Mouse (Mus musculus): Measurements from ENCODE around the gene Acad10. TPM values are rescaled to one million over a fixed set of nuclear protein-coding genes. Genes with fewer than 3 reads are reported as not detected.
A peak's percentile ranks its signal among the peaks of the same experiment; 100 is the strongest.

Acad10 gene
- total and polyA plus RNA-seq, 3 experiments = 2.1 to 4.2 (median 2.7) TPM

DNA sequence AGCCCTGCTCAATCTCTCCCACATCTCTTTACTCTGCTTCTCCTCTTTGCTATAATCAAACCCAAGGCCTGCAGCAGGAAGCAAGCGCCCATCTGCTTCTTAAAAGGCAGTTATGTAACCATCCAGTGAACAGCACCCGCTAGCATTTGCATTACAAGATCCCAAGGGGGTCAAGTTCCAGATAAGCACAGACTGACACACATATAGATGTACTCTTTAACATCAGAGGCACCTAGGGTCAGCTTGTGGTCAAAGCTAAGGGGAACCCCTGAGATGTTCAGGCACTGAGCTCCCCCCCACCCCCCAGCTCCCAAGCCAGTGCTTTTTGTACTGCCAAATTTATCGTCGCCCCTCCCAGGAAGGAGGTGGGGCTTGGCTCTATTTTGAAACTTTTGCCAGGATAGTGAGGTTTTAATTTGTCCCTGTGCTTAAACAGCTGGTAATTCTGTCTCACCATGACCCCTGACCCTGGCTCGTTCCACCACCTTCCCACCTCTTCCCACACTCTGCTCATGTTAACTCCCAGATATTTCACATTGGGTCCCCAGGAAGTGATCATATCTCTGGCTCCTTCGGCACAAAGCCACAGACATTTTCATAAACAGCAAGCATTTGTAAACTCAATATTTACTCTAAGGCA is 73.8 kb downstream of the Acad10 start:
- Histone ChIP-seq H3K9me3 (replicated peaks; ENCODE audit: low read length) (no peaks in the 10 kb centered on the region), H3K4me3 (replicated peaks in 1 of 3; ENCODE audit: low read depth in 2 of 3, low read length in 2 of 3, poor library complexity in 1 of 3) (no peak overlapping the region), H3K9ac (ENCODE audit: insufficient read depth, low read depth) (no peak overlapping the region), H3K27me3 (replicated peaks) (no peaks in the 10 kb centered on the region), H3K4me1 (ENCODE audit: control insufficient read depth in 1 of 2, insufficient read depth in 2 of 2) (peaks cover 23 to 59% of the 10 kb centered on the region in 2 experiments), H3K36me3 (replicated peaks in 1 of 2; ENCODE audit: control insufficient read depth in 1 of 2, insufficient read depth in 1 of 2, low read length in 1 of 2) (peaks cover 0 to 14% of the 10 kb centered on the region in 2 experiments), H3K4me2 (ENCODE audit: insufficient read depth, low read depth, poor library complexity, severe bottlenecking) (peak overlapping the region; percentile 42), H3K27ac (ENCODE audit: insufficient read depth, low read depth) (no peak overlapping the region), H3K79me2 (replicated peaks; ENCODE audit: control insufficient read depth, extremely low read depth, insufficient read depth, poor library complexity, severe bottlenecking) (no peaks in the 10 kb centered on the region)
- dilution Hi-C loops (cut with MboI; ENCODE audit: extremely low pct_ligation_motif_present, extremely low pct_unique_long_range_greater_than_20kb, low sequenced_read_pairs) = no loop called here
- TF ChIP-seq NRF1 (IDR thresholded peaks at IDR 0.05; ENCODE audit: low read depth, low read length) = no peak
- TF ChIP-seq POLR2AphosphoS2 (IDR thresholded peaks at IDR 0.05; ENCODE audit: low read depth, low read length) = no peak
- TF ChIP-seq IRF4 (IDR thresholded peaks at IDR 0.05; ENCODE audit: low read depth, low read length) = 0 out of 2 replicates have a peak, but pooled peaks have one; percentile 30
- no peak; the same call in 1 of the 2 replicates for TF ChIP-seq TCF12 (IDR thresholded peaks at IDR 0.05; ENCODE audit: low read depth, low read length)
- peak; percentile 72 for TF ChIP-seq BHLHE40 (IDR thresholded peaks at IDR 0.05; ENCODE audit: low read depth, low read length)
- TF ChIP-seq NELFE (IDR thresholded peaks at IDR 0.05; ENCODE audit: low read depth, low read length) = no peak
- no peak for TF ChIP-seq MXI1 (IDR thresholded peaks at IDR 0.05; ENCODE audit: low read depth, low read length)
- TF ChIP-seq ETS1 (conservative IDR thresholded peaks at IDR 0.05; ENCODE audit: low read depth, low read length) = peak; percentile 81
- peak; percentile 75 for TF ChIP-seq MEF2A (IDR thresholded peaks at IDR 0.05; ENCODE audit: borderline replicate concordance, low read depth, low read length)
- peak; percentile 61; the same call in 1 of the 2 replicates for TF ChIP-seq MAZ (IDR thresholded peaks at IDR 0.05; ENCODE audit: low read depth, low read length)
- peak; percentile 82 for DNase-seq (ENCODE audit: extremely low read depth)
- in situ Hi-C loops (cut with MboI; ENCODE audit: low pct_ligation_motif_present, low pct_unique_long_range_greater_than_20kb, low sequenced_read_pairs) = loop anchor here (5.0 kb wide), 1 partner anchor 34 kb away; no protein-coding TSS in a partner anchor

DNA sequence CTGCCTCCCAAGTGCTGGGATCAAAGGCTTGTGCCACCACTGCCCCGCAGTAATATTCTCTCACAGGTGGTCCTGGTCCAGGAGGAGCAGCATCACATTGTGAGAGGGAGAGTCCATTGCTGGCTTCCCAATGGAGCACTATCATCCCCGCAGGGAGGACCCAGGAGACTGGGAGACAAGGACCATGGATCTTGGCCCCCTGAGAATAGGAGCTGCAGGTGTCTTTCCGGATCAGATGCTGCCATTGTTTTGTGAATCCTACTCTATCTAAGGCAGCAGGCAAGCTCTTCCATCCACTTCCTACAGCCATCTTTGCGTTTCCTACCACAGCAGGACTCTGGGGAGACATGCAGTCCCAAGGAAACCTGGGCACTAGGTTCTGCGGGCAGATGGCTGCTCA is 74.6 kb downstream of the Acad10 start:
- H3K79me2 ChIP-seq (replicated peaks; ENCODE audit: control insufficient read depth, extremely low read depth, insufficient read depth, poor library complexity, severe bottlenecking) = no peaks in the 10 kb centered on the region
- H3K27ac ChIP-seq (ENCODE audit: insufficient read depth, low read depth) = no peak overlapping the region
- in situ Hi-C loops (cut with MboI; ENCODE audit: low pct_ligation_motif_present, low pct_unique_long_range_greater_than_20kb, low sequenced_read_pairs) = loop anchor here (5.0 kb wide), 1 partner anchor 33 kb away; no protein-coding TSS in a partner anchor
- dilution Hi-C loops (cut with MboI; ENCODE audit: extremely low pct_ligation_motif_present, extremely low pct_unique_long_range_greater_than_20kb, low sequenced_read_pairs) = no loop called here
- H3K4me1 ChIP-seq (ENCODE audit: control insufficient read depth in 1 of 2, insufficient read depth in 2 of 2) = peaks cover 23 to 61% of the 10 kb centered on the region in 2 experiments
- H3K4me2 ChIP-seq (ENCODE audit: insufficient read depth, low read depth, poor library complexity, severe bottlenecking) = no peak overlapping the region
- no peak for DNase-seq (ENCODE audit: extremely low read depth)
- H3K4me3 ChIP-seq (replicated peaks in 1 of 3; ENCODE audit: low read depth in 2 of 3, low read length in 2 of 3, poor library complexity in 1 of 3) = no peak overlapping the region
- TF ChIP-seq JUND (conservative IDR thresholded peaks at IDR 0.05; ENCODE audit: low read depth, low read length) = no peak
- no peak for TF ChIP-seq RCOR1 (conservative IDR thresholded peaks at IDR 0.05; ENCODE audit: low read depth, low read length)
- TF ChIP-seq E2F4 (IDR thresholded peaks at IDR 0.05; ENCODE audit: insufficient replicate concordance, low read depth, low read length) = no peak
- TF ChIP-seq GABPA (IDR thresholded peaks at IDR 0.05; ENCODE audit: insufficient replicate concordance, low read depth, low read length) = no peak
- TF ChIP-seq CTCF (conservative IDR thresholded peaks at IDR 0.05 in 1 of 2, IDR thresholded peaks at IDR 0.05 in 1 of 2; ENCODE audit: low read depth in 2 of 2, low read length in 2 of 2) = no peak
- TF ChIP-seq RAD21 (IDR thresholded peaks at IDR 0.05; ENCODE audit: low read depth, low read length) = no peak
- no peak for TF ChIP-seq SIN3A (IDR thresholded peaks at IDR 0.05; ENCODE audit: low read length)
- TF ChIP-seq EP300 (IDR thresholded peaks at IDR 0.05; ENCODE audit: low read length) = no peak
- no peak for TF ChIP-seq ETS1 (conservative IDR thresholded peaks at IDR 0.05; ENCODE audit: low read depth, low read length)
- TF ChIP-seq ELF1 (IDR thresholded peaks at IDR 0.05; ENCODE audit: low read depth, low read length) = no peak
- TF ChIP-seq MEF2A (IDR thresholded peaks at IDR 0.05; ENCODE audit: borderline replicate concordance, low read depth, low read length) = no peak
- no peaks in the 10 kb centered on the region for H3K27me3 ChIP-seq (replicated peaks)
- H3K9ac ChIP-seq (ENCODE audit: insufficient read depth, low read depth) = no peak overlapping the region
- H3K36me3 ChIP-seq (replicated peaks in 1 of 2; ENCODE audit: control insufficient read depth in 1 of 2, insufficient read depth in 1 of 2, low read length in 1 of 2) = peaks cover 0 to 12% of the 10 kb centered on the region in 2 experiments
- no peaks in the 10 kb centered on the region for H3K9me3 ChIP-seq (replicated peaks; ENCODE audit: low read length)

Data from CH12.LX (cell line).